Mouse (Mus musculus) left cerebral cortex, postnatal 14 days (tissue): ENCODE measurements around the gene Pkp1. TPM values are rescaled to one million over a fixed set of nuclear protein-coding genes. Genes with fewer than 3 reads are reported as not detected.

ENCODE experiments used
- DNase-seq, 2 experiments: peaks; one replicate each; pipeline ENCODE4 v3.0.0; 2021 to 2022; ENCODE audit warnings: low spot score in 2 of 2, mixed read lengths in 1 of 2
- intact Hi-C: fragments of 180-260 bp; cut with DNase I; formaldehyde crosslinking; loops from one replicate; pipeline ENCODE4 v1.15.1; 2025
- total RNA-seq, 2 experiments: library from RNA; stranded (reverse); gene quantifications; 2 replicates each; pipeline ENCODE4 v1.2.3; 2021

Pkp1 gene
- total RNA-seq, 2 experiments from 2014 or later, result 0.13 to 0.30 TPM

DNA sequence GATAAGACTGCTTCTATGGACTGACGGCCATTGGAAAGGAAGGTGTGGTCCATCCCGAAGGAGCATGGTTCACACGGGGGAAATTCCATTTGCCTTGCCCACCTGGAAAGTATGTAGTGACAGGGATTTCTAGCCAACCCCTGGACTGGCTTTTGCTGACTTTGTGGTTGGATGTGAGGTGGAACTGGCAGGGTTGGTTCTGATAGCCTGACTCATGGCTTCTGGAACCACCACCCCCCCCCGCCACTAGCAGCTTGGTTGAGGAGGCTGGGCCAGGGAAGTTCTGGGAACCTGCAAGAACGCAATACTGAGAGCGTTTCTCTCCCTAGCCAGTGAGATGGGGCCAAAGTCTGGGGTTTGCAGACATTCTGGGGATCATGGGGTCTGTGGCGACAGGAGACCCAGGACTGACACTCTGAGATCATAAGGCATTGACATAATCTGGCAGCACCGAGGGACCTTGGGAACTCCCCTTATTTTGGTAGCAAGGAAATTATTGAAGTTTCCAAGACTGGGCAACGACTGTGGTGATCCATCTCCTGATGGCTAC lies 55.1 kb downstream of the Pkp1 start:
- no peak for DNase-seq
- intact Hi-C loops, result no loop called here

DNA sequence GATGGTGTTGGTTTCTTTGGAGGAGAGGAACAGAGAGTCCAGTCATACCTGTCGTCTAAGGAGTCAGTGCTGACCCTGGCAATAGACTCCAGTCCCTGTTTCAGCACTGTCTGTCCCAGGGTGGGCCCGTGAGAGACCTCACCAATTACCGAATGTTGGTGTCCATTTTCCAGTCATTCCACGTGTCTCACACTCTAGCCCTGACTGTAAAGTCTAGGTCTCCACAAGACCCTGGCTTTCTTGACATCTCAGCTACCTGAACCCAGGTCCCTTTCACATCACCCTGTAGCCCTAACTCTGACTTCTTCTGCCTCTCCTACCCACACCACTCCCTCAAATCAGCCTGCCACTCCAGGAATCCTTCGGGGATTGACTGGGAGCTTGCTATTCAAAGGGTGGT lies 56.4 kb downstream of the Pkp1 start:
- DNase-seq, result no peak
- intact Hi-C loops, result no loop called here

DNA sequence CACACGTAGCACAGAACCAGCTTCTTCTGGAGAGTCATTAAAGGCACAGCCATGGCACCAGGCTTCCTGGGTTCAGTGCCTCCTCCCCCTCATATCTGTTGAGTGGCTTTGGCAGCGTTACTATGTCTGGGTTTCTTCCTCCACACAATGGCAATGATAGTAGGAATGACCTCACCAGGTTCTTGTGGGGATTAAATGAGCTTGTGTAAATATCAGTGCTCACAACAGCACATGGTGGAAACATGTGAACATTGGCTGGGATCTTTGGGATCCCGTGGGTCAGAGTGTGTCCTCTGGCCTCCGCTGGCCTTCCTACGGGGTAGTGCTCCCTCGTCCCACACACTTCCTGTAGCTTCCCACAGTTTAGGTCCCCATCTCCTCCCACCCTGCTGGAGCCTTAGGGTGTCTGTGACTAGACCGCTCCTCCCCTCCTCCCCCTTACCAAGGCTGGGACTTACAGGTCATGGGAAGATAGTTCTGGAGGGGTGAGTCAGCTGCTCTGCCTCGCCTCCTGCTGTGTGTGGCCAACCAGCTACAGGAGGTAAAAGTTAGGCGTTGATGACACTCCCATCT lies 56.9 kb downstream of the Pkp1 start:
- intact Hi-C loops, result no loop called here
- DNase-seq, result no peak

GRCm38 (mm10) chr1:135861091-135861490 lies 57.9 kb downstream of the Pkp1 start:
- intact Hi-C loops, result no loop called here

DNA sequence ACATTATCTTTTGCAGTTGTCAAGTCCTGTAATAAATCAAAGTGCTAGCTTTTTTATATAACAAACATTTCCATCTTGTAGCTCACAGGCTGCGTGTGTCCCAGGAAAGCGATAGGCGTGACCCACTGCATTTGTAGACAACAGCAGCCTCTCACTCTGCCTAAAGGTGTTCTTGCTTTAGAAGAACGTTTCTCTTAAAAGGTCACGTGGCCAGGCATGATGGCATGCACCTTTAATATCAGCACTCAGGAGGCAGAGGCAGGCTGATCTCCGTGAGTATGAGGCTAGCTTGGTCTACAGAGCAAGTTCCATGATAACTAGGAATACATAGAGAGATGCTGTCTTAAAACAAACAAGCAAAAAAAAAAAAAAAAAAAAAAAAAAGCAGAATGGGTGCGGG lies 60.5 kb downstream of the Pkp1 start:
- no peak for DNase-seq
- intact Hi-C loops, result no loop called here

More at GRCm38 (mm10) chr1:135861091-135861490, 57.9 kb downstream of the Pkp1 start:
- no peak for DNase-seq

GRCm38 (mm10) chr1:135857137-135857775 lies 61.8 kb downstream of the Pkp1 start:
- intact Hi-C loops, result no loop called here
- DNase-seq, result no peak

DNA sequence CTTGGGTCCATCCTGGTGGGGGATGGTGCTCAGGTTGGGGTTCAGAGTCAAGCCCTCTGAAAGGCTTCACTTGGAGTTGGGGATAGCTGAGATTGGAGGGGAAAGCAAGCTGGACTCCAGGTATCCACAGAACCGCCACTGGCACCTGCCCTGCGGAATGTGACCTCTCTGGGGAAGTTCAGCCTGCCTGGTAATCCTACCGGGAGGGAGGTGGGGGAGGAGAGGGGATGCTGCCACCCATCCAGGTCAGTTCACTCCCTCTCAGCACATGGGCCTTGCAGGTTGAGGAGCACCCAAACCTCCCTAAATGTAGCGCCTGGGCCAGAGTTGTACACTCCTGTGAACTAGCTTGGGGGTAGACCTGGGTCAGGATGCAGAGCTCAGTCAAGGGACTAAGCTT lies 62.9 kb downstream of the Pkp1 start:
- intact Hi-C loops, result no loop called here
- DNase-seq, result no peak

- intact Hi-C loops, result no loop called here
- no peak for DNase-seq
Observed at GRCm38 (mm10) chr1:135855344-135855687, 63.7 kb downstream of the Pkp1 start.

- no peak for DNase-seq
- intact Hi-C loops, result no loop called here
Observed at GRCm38 (mm10) chr1:135854591-135855343, 64.2 kb downstream of the Pkp1 start.

- DNase-seq, result no peak
Observed at GRCm38 (mm10) chr1:135853200-135853599, 65.8 kb downstream of the Pkp1 start.

DNA sequence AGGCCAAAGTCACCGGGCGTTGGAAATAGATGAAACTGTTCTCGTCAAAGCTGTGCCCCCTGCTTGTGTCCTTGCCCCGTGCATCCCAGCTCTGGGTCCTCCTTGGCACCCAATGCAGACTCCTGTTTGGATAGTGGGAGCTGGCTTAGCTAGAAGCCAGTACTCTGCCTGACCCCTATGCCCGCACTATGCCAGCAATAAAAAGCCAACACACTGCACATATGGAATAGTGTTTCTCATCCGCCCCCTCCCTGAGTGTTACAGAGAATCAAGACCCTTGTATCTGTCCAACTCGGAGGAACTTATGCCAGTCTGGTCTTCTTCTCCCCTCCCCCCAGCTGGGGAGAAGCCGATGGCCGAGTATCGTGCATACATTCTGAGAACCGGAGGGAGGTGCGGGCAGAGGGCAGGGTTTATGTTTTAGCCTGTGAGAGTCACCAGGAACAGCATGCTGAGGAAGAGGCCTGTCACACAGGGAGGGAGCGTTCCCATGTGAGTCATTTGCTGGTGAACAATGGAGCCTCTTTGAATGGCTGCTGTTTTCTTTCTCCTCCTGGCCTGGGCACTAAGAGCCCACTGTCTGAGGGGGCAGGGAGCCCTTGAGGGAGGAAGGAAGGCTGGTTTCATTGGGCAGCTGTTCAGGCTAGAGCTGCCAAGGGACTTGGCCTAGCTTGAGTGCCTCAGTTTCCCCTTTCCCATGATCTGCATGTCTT lies 66.8 kb downstream of the Pkp1 start:
- intact Hi-C loops, result no loop called here
- no peak for DNase-seq

More at GRCm38 (mm10) chr1:135853200-135853599, 65.8 kb downstream of the Pkp1 start:
- intact Hi-C loops, result no loop called here

GRCm38 (mm10) chr1:135850722-135851512 lies 68.1 kb downstream of the Pkp1 start:
- DNase-seq, result peak in 1 of 2 experiments; percentile 29
- intact Hi-C loops, result no loop called here

GRCm38 (mm10) chr1:135847611-135848351 lies 71.2 kb downstream of the Pkp1 start:
- DNase-seq, result no peak
- intact Hi-C loops, result no loop called here

- intact Hi-C loops, result no loop called here
- DNase-seq, result peak in 1 of 2 experiments; percentile 22
Observed at GRCm38 (mm10) chr1:135847139-135847562, 71.9 kb downstream of the Pkp1 start.

DNA sequence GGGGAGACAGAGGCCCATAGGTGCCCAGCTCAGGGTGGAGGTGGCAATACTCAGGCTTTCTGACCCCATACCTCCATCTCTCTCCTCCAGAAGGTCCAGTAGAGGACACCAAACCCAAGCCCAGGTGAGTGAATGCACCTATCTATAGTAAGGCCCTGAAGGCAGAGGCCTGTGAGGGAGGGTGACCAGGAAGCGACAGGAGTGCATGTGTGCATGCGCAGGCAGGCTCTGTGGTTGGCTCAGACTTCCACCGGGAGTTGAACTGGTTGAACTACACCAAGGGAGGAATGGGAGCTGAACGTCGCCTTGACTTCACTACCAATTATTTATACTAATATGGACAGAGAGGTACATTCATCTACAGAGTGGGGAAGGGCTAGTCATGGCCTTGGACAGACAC lies 72.4 kb downstream of the Pkp1 start:
- intact Hi-C loops, result no loop called here
- DNase-seq, result no peak

GRCm38 (mm10) chr1:135844481-135844880 lies 74.5 kb downstream of the Pkp1 start:
- DNase-seq, result no peak
- intact Hi-C loops, result no loop called here

- intact Hi-C loops, result no loop called here
- no peak for DNase-seq
Observed at GRCm38 (mm10) chr1:135843519-135844262, 75.3 kb downstream of the Pkp1 start.
